Mouse (Mus musculus) limb, embryonic 14.5 days (tissue): ENCODE measurements around the gene Hrc. TPM values are rescaled to one million over a fixed set of nuclear protein-coding genes. Genes with fewer than 3 reads are reported as not detected.

ENCODE experiments used
- ATAC-seq: fragments of 200-750 bp; cut with Nextera tagmentation; 2 replicates; pipeline ENCODE4 v1.8.0; 2017; ENCODE audit warnings: low read depth, moderate number of reproducible peaks, moderate TSS enrichment; ENCODE audit not compliant: low FRiP score
- DNase-seq: peaks from one replicate; pipeline ENCODE4 v3.0.0-alpha.2; 2015; ENCODE audit warnings: low spot score
- H3K27ac ChIP-seq: fragments of 300-500 bp; sonication (generic); replicated peaks from 2 replicates; pipeline ENCODE4 v1.5.1; 2014; ENCODE audit warnings: low read depth, mild to moderate bottlenecking, low read length, moderate library complexity, mixed read lengths
- H3K27me3 ChIP-seq: fragments of 300-500 bp; sonication (generic); 2 replicates; pipeline ENCODE4 v1.6.1; 2014; ENCODE audit warnings: low read length, mixed read lengths; ENCODE audit not compliant: control insufficient read depth, insufficient read depth
- H3K36me3 ChIP-seq: fragments of 300-500 bp; sonication (generic); 2 replicates; pipeline ENCODE4 v1.6.1; 2014; ENCODE audit warnings: mild to moderate bottlenecking, low read length, moderate library complexity, mixed read lengths; ENCODE audit not compliant: control insufficient read depth, insufficient read depth
- H3K4me1 ChIP-seq: fragments of 300-500 bp; sonication (generic); 2 replicates; pipeline ENCODE4 v1.6.1; 2014; ENCODE audit warnings: antibody characterized with exemption, low read length, mixed read lengths; ENCODE audit not compliant: control insufficient read depth, insufficient read depth
- H3K4me2 ChIP-seq: fragments of 300-500 bp; sonication (generic); replicated peaks from 2 replicates; pipeline ENCODE4 v1.6.1; 2014; ENCODE audit warnings: low read depth, mild to moderate bottlenecking, low read length, moderate library complexity; ENCODE audit not compliant: severe bottlenecking
- H3K4me3 ChIP-seq: fragments of 300-500 bp; sonication (generic); replicated peaks from 2 replicates; pipeline ENCODE4 v1.5.1; 2014; ENCODE audit warnings: low read length
- H3K9ac ChIP-seq: fragments of 300-500 bp; sonication (generic); 2 replicates; pipeline ENCODE4 v1.6.1; 2014; ENCODE audit warnings: mild to moderate bottlenecking, low read depth, low read length, moderate library complexity; ENCODE audit not compliant: severe bottlenecking
- H3K9me3 ChIP-seq: fragments of 300-500 bp; sonication (generic); 2 replicates; pipeline ENCODE4 v1.6.1; 2016; ENCODE audit warnings: low read length; ENCODE audit not compliant: control insufficient read depth
- POLR2A ChIP-seq: fragments of 200-500 bp; IDR thresholded peaks from 2 replicates; pipeline ENCODE4 v1.8.0; 2012; ENCODE audit warnings: inconsistent platforms, mild to moderate bottlenecking, moderate library complexity, borderline replicate concordance; ENCODE audit not compliant: insufficient read depth, insufficient read length; ENCODE audit errors: extremely low read depth
- WGBS: fragments of 180-500 bp; shearing (Covaris S2); extraction: QIAGEN DNeasy Blood & Tissue Kit; methylation state at CpG from one replicate; pipeline ENCODE4 v1.1.7; 2014; 5-methylcytosine and 5-hydroxymethylcytosine counted together
- polyA plus RNA-seq, 2 experiments: library from polyadenylated mRNA; depleted of rRNA in 1 of 2; stranded (reverse) in 1 of 2; unstranded in 1 of 2; fragments of >200 nt; fragmentation: Nextera tagmentation in 1 of 2; extraction: Ambion mirVana in 1 of 2; gene quantifications; 2 replicates each; pipeline versions ENCODE4 v1.2.1 to v1.2.3; 2012 to 2014

Gene Hrc
- polyA plus RNA-seq, 2 experiments, result 5.9 to 17.9 TPM

DNA sequence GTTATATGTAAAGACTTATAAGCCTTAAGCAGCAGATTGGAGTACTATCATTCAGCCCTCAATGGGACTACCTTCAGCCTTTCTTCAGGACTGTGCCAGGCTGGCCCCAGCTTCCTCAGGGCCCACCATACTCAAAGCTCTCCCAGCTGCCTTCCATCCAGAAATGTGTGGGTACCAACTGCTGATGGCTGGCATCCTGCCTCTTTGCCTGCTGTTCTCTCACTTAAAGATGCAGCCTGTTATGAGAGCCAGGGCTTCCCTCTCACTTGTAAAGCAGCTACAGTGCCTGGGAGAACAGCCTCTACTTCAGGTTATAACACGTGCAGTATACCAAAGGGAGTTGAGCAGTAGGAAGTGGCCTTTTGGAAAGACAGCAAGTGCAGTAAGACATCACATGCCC is 41.0 kb downstream of the Hrc start:
- Histone ChIP-seq H3K9me3 (no peaks in the 10 kb centered on the region), H3K4me3 (no peak overlapping the region), H3K4me1 (no peaks in the 10 kb centered on the region), H3K27me3 (no peaks in the 10 kb centered on the region), H3K27ac (no peak overlapping the region), H3K36me3 (peaks cover 85% of the 10 kb centered on the region), H3K9ac (no peak overlapping the region), H3K4me2 (no peak overlapping the region)
- no peak for TF ChIP-seq POLR2A
- no peak for ATAC-seq
- DNase-seq, result no peak
- WGBS, result 90% methylated on average over 1 of the region's 1 CpGs

GRCm38 (mm10) chr7:45386077-45386476 is 51.0 kb downstream of the Hrc start:
- no peak overlapping the region for H3K4me2 ChIP-seq
- DNase-seq (no peak), ATAC-seq (no peak)
- H3K4me1 ChIP-seq, result no peaks in the 10 kb centered on the region
- H3K27me3 ChIP-seq, result no peaks in the 10 kb centered on the region
- H3K9me3 ChIP-seq, result no peaks in the 10 kb centered on the region
- H3K9ac ChIP-seq, result no peak overlapping the region
- H3K36me3 ChIP-seq, result peaks cover 99% of the 10 kb centered on the region
- TF ChIP-seq POLR2A, result no peak
- WGBS, result 84% methylated on average over 3 of the region's 3 CpGs
- H3K27ac ChIP-seq, result no peak overlapping the region
- no peak overlapping the region for H3K4me3 ChIP-seq

Other genes starting within 250 kb of the Hrc start
Only the 30 nearest of the 36 such genes appear.
- gene Gm45713, start 199.1 kb upstream of the Hrc start, polyA plus RNA-seq (2012; rRNA removed), result 0.31 TPM in 1 of 2 replicates, not detected in the other
- 0.39 and 1.4 TPM in 2 replicates for gene Gm45713, start 199.1 kb upstream of the Hrc start, polyA plus RNA-seq (2014; fragmentation: Nextera tagmentation; extraction: Ambion mirVana)
- 12.4 and 18.6 TPM in 2 replicates for gene Flt3l, start 198.9 kb upstream of the Hrc start, polyA plus RNA-seq (2012; rRNA removed)
- 2.2 and 3.3 TPM in 2 replicates for gene Flt3l, start 198.9 kb upstream of the Hrc start, polyA plus RNA-seq (2014; fragmentation: Nextera tagmentation; extraction: Ambion mirVana)
- 115 and 118 TPM in 2 replicates for gene Pih1d1, start 181.0 kb upstream of the Hrc start, polyA plus RNA-seq (2012; rRNA removed)
- 86.4 and 87.3 TPM in 2 replicates for gene Pih1d1, start 181.0 kb upstream of the Hrc start, polyA plus RNA-seq (2014; fragmentation: Nextera tagmentation; extraction: Ambion mirVana)
- gene Aldh16a1, start 180.7 kb upstream of the Hrc start, polyA plus RNA-seq (2012; rRNA removed), result 45.6 and 67.3 TPM in 2 replicates
- gene Aldh16a1, start 180.7 kb upstream of the Hrc start, polyA plus RNA-seq (2014; fragmentation: Nextera tagmentation; extraction: Ambion mirVana), result 40.0 and 47.7 TPM in 2 replicates
- 0.40 and 0.58 TPM in 2 replicates for gene Slc17a7, start 171.3 kb upstream of the Hrc start, polyA plus RNA-seq (2012; rRNA removed)
- 0.17 and 0.18 TPM in 2 replicates for gene Slc17a7, start 171.3 kb upstream of the Hrc start, polyA plus RNA-seq (2014; fragmentation: Nextera tagmentation; extraction: Ambion mirVana)
- gene Gfy, start 155.7 kb upstream of the Hrc start, polyA plus RNA-seq (2012; rRNA removed), result 0.09 and 0.27 TPM in 2 replicates
- gene Gfy, start 155.7 kb upstream of the Hrc start, polyA plus RNA-seq (2014; fragmentation: Nextera tagmentation; extraction: Ambion mirVana), result not detected in 2 replicates
- not detected in 2 replicates for gene Pth2, start 154.3 kb upstream of the Hrc start, polyA plus RNA-seq (2012; rRNA removed)
- gene Pth2, start 154.3 kb upstream of the Hrc start, polyA plus RNA-seq (2014; fragmentation: Nextera tagmentation; extraction: Ambion mirVana), result not detected in 2 replicates
- 1.4 and 1.5 TPM in 2 replicates for gene Ccdc155, start 130.4 kb upstream of the Hrc start, polyA plus RNA-seq (2012; rRNA removed)
- gene Ccdc155, start 130.4 kb upstream of the Hrc start, polyA plus RNA-seq (2014; fragmentation: Nextera tagmentation; extraction: Ambion mirVana), result 0.79 and 1.2 TPM in 2 replicates
- gene Dkkl1, start 123.1 kb upstream of the Hrc start, polyA plus RNA-seq (2012; rRNA removed), result 3.0 and 4.8 TPM in 2 replicates
- gene Dkkl1, start 123.1 kb upstream of the Hrc start, polyA plus RNA-seq (2014; fragmentation: Nextera tagmentation; extraction: Ambion mirVana), result 9.0 and 14.8 TPM in 2 replicates
- 450 and 560 TPM in 2 replicates for gene Tead2, start 119.5 kb upstream of the Hrc start, polyA plus RNA-seq (2012; rRNA removed)
- gene Tead2, start 119.5 kb upstream of the Hrc start, polyA plus RNA-seq (2014; fragmentation: Nextera tagmentation; extraction: Ambion mirVana), result 143 and 168 TPM in 2 replicates
- gene Cd37, start 96.2 kb upstream of the Hrc start, polyA plus RNA-seq (2012; rRNA removed), result 4.9 and 6.0 TPM in 2 replicates
- gene Cd37, start 96.2 kb upstream of the Hrc start, polyA plus RNA-seq (2014; fragmentation: Nextera tagmentation; extraction: Ambion mirVana), result 2.6 and 3.7 TPM in 2 replicates
- 0.18 and 0.29 TPM in 2 replicates for gene Slc6a16, start 94.2 kb upstream of the Hrc start, polyA plus RNA-seq (2012; rRNA removed)
- gene Slc6a16, start 94.2 kb upstream of the Hrc start, polyA plus RNA-seq (2014; fragmentation: Nextera tagmentation; extraction: Ambion mirVana), result 0.21 TPM in 1 of 2 replicates, not detected in the other
- gene Slc6a21, start 57.8 kb upstream of the Hrc start, polyA plus RNA-seq (2012; rRNA removed), result not detected in 2 replicates
- gene Slc6a21, start 57.8 kb upstream of the Hrc start, polyA plus RNA-seq (2014; fragmentation: Nextera tagmentation; extraction: Ambion mirVana), result not detected in 2 replicates
- 42.6 and 46.1 TPM in 2 replicates for gene Trpm4, start 1.5 kb upstream of the Hrc start, polyA plus RNA-seq (2012; rRNA removed)
- 15.8 TPM in 2 replicates for gene Trpm4, start 1.5 kb upstream of the Hrc start, polyA plus RNA-seq (2014; fragmentation: Nextera tagmentation; extraction: Ambion mirVana)
- 12.3 and 13.8 TPM in 2 replicates for gene Ppfia3, start 31.7 kb downstream of the Hrc start, polyA plus RNA-seq (2012; rRNA removed)
- gene Ppfia3, start 31.7 kb downstream of the Hrc start, polyA plus RNA-seq (2014; fragmentation: Nextera tagmentation; extraction: Ambion mirVana), result 8.4 and 9.0 TPM in 2 replicates
- 4.1 and 4.7 TPM in 2 replicates for gene Lin7b, start 35.3 kb downstream of the Hrc start, polyA plus RNA-seq (2012; rRNA removed)
- gene Lin7b, start 35.3 kb downstream of the Hrc start, polyA plus RNA-seq (2014; fragmentation: Nextera tagmentation; extraction: Ambion mirVana), result 1.7 and 2.2 TPM in 2 replicates
- 539 and 694 TPM in 2 replicates for gene Snrnp70, start 60.5 kb downstream of the Hrc start, polyA plus RNA-seq (2012; rRNA removed)
- 69.7 and 73.7 TPM in 2 replicates for gene Snrnp70, start 60.5 kb downstream of the Hrc start, polyA plus RNA-seq (2014; fragmentation: Nextera tagmentation; extraction: Ambion mirVana)
- gene Kcna7, start 70.4 kb downstream of the Hrc start, polyA plus RNA-seq (2012; rRNA removed), result 0.10 TPM in 2 replicates
- 0.11 TPM in 1 of 2 replicates, not detected in the other for gene Kcna7, start 70.4 kb downstream of the Hrc start, polyA plus RNA-seq (2014; fragmentation: Nextera tagmentation; extraction: Ambion mirVana)
- 4.2 and 4.5 TPM in 2 replicates for gene Ntf5, start 78.4 kb downstream of the Hrc start, polyA plus RNA-seq (2012; rRNA removed)
- 4.4 and 6.0 TPM in 2 replicates for gene Ntf5, start 78.4 kb downstream of the Hrc start, polyA plus RNA-seq (2014; fragmentation: Nextera tagmentation; extraction: Ambion mirVana)
- 0.50 and 1.4 TPM in 2 replicates for gene Lhb, start 85.5 kb downstream of the Hrc start, polyA plus RNA-seq (2012; rRNA removed)
- not detected in 2 replicates for gene Lhb, start 85.5 kb downstream of the Hrc start, polyA plus RNA-seq (2014; fragmentation: Nextera tagmentation; extraction: Ambion mirVana)
- gene Gys1, start 99.6 kb downstream of the Hrc start, polyA plus RNA-seq (2012; rRNA removed), result 44.1 and 59.1 TPM in 2 replicates
- 35.8 and 37.3 TPM in 2 replicates for gene Gys1, start 99.6 kb downstream of the Hrc start, polyA plus RNA-seq (2014; fragmentation: Nextera tagmentation; extraction: Ambion mirVana)
- gene Ruvbl2, start 102.8 kb downstream of the Hrc start, polyA plus RNA-seq (2012; rRNA removed), result 120 TPM in 2 replicates
- 119 and 126 TPM in 2 replicates for gene Ruvbl2, start 102.8 kb downstream of the Hrc start, polyA plus RNA-seq (2014; fragmentation: Nextera tagmentation; extraction: Ambion mirVana)
- 1,503 and 2,450 TPM in 2 replicates for gene Ftl1, start 124.6 kb downstream of the Hrc start, polyA plus RNA-seq (2012; rRNA removed)
- gene Ftl1, start 124.6 kb downstream of the Hrc start, polyA plus RNA-seq (2014; fragmentation: Nextera tagmentation; extraction: Ambion mirVana), result 4,726 and 4,986 TPM in 2 replicates
- gene Bax, start 131.6 kb downstream of the Hrc start, polyA plus RNA-seq (2012; rRNA removed), result 127 and 164 TPM in 2 replicates
- gene Bax, start 131.6 kb downstream of the Hrc start, polyA plus RNA-seq (2014; fragmentation: Nextera tagmentation; extraction: Ambion mirVana), result 133 and 140 TPM in 2 replicates
- 0.82 and 1.3 TPM in 2 replicates for gene Tulp2, start 146.6 kb downstream of the Hrc start, polyA plus RNA-seq (2012; rRNA removed)
- gene Tulp2, start 146.6 kb downstream of the Hrc start, polyA plus RNA-seq (2014; fragmentation: Nextera tagmentation; extraction: Ambion mirVana), result 1.2 and 2.0 TPM in 2 replicates
- not detected in 2 replicates for gene Gm45808, start 151.5 kb downstream of the Hrc start, polyA plus RNA-seq (2012; rRNA removed)
- not detected in 2 replicates for gene Gm45808, start 151.5 kb downstream of the Hrc start, polyA plus RNA-seq (2014; fragmentation: Nextera tagmentation; extraction: Ambion mirVana)
- 2.4 and 2.9 TPM in 2 replicates for gene Dhdh, start 153.5 kb downstream of the Hrc start, polyA plus RNA-seq (2012; rRNA removed)
- 2.0 and 2.6 TPM in 2 replicates for gene Dhdh, start 153.5 kb downstream of the Hrc start, polyA plus RNA-seq (2014; fragmentation: Nextera tagmentation; extraction: Ambion mirVana)
- gene Nucb1, start 175.1 kb downstream of the Hrc start, polyA plus RNA-seq (2012; rRNA removed), result 293 and 299 TPM in 2 replicates
- gene Nucb1, start 175.1 kb downstream of the Hrc start, polyA plus RNA-seq (2014; fragmentation: Nextera tagmentation; extraction: Ambion mirVana), result 239 and 254 TPM in 2 replicates
- gene Ppp1r15a, start 191.0 kb downstream of the Hrc start, polyA plus RNA-seq (2012; rRNA removed), result 27.5 and 29.8 TPM in 2 replicates
- 21.2 and 22.1 TPM in 2 replicates for gene Ppp1r15a, start 191.0 kb downstream of the Hrc start, polyA plus RNA-seq (2014; fragmentation: Nextera tagmentation; extraction: Ambion mirVana)
- gene Plekha4, start 191.0 kb downstream of the Hrc start, polyA plus RNA-seq (2012; rRNA removed), result 13.1 and 17.2 TPM in 2 replicates
- 4.3 and 4.6 TPM in 2 replicates for gene Plekha4, start 191.0 kb downstream of the Hrc start, polyA plus RNA-seq (2014; fragmentation: Nextera tagmentation; extraction: Ambion mirVana)